Mouse (Mus musculus): ENCODE results near the gene Itgb2. TPM values are rescaled to one million over a fixed set of nuclear protein-coding genes. Genes with fewer than 3 reads are reported as not detected.

Gene Itgb2
- total RNA-seq, 2 experiments from 2014 or later = 342 to 400 TPM

- ATAC-seq (ENCODE audit: poor library complexity, severe bottlenecking) = peak; percentile 93
Observed at GRCm38 (mm10) chr10:77581408-77582284, 51.6 kb downstream of the Itgb2 start, which contains the start of gene Pttg1ip. TSS of gene Pttg1ip (plus strand) at chr10:77581720.

DNA sequence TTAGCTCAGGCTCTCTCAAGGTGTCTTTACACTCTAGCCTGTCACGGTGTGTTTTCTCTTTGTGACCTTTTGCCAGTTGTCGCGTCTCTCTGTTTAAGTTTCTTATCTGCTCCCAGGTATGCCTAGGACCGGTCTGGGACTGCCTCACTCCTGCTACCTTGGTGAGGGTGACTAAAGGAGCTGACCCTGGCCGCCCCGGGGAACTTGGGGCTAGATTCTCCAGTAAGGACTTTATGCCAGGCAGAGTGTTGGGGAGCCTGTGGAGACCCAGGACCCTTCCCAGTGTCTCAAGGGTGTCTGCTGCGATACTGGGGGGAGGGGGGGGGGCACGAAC, 52.2 kb downstream of the Itgb2 start:
- 0 out of 2 replicates have a peak, but pooled peaks have one; percentile 1 for ATAC-seq (ENCODE audit: poor library complexity, severe bottlenecking)

GRCm38 (mm10) chr10:77583795-77584422, 53.9 kb downstream of the Itgb2 start:
- ATAC-seq (ENCODE audit: poor library complexity, severe bottlenecking) = 0 out of 2 replicates have a peak, but pooled peaks have one; percentile 16

DNA sequence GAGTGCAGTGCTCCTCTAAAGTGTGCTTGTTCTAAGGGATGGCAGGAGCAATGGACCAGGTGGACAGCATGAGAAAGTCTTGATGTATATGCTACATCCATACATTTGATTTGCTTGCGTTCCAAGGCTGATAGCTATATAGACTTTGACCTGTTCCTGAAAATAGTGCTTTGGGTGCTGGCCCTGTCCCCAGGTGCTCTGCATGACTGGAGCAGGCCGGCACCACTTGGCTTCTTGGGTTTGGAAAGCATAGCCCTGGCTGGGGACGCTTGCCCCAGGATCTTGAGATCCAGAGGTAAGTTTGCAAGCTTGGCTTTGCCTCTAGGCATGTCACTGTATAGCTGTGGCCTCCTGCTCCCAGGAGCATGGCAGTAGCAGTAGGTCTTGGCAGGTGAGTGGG, 56.6 kb downstream of the Itgb2 start:
- ATAC-seq (ENCODE audit: poor library complexity, severe bottlenecking) = no peak

GRCm38 (mm10) chr10:77587091-77587775, 57.2 kb downstream of the Itgb2 start:
- no peak for ATAC-seq (ENCODE audit: poor library complexity, severe bottlenecking)

GRCm38 (mm10) chr10:77588036-77588435, 58.0 kb downstream of the Itgb2 start:
- ATAC-seq (ENCODE audit: poor library complexity, severe bottlenecking) = no peak

DNA sequence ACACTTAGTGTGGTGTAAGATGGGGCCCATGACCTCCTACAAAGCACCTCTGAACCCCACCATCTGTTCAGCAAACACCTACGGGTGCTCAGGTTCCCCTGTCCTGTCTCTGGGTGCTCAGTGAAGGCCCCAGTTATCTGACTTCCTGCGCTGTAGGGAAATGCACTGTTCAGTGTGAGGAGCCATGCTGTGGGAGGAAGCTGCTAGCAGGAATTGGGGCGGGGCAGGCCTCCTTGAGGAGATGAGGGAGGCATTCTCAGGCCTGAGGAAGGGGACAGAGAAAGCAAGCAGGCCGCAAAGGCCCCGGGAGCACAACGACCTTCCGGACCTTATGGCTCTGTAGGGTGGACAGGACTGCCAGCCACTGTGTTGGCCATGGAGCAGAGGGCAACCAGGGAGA, 59.1 kb downstream of the Itgb2 start:
- no peak for ATAC-seq (ENCODE audit: poor library complexity, severe bottlenecking)

DNA sequence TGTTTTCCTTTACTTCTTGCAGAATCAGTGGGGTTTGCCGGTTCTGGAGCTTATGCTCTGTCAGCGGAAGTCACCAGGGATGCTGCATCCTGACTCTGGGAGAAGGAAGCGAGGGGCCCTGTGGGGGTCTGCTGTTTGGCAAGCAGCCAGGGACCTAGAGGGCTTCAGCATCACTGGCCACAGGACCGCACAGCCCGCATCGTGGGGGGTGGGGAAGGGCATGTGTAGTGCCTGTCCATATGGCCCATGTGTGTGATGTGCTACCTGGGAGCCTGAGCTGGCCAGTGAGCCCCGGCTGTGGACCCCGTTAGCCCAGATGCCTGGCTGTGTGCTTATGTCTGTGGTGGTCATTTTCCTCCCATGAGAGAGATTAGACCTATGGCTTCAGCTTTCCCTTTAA, 59.7 kb downstream of the Itgb2 start:
- ATAC-seq (ENCODE audit: poor library complexity, severe bottlenecking) = no peak

DNA sequence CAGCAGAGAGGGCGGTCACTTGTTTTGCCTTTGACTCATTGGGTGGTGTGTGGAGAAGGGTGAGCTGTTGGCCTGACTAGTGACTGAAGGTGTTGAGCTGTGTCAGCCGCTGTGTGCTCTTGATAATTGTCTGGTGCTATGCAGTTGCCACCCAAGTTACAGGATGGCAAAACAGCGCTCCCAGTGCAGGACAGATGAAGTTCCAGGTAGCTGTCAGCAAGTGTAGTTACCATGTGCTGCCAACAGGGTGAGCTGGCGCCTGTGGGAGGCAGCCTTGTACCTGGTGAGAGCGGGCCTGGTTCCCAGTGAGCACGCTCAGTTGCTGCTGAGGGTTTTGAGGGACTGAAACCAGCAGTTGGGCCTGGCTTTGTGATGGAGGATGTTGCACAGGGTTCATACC, 60.8 kb downstream of the Itgb2 start:
- ATAC-seq (ENCODE audit: poor library complexity, severe bottlenecking) = peak; percentile 97

DNA sequence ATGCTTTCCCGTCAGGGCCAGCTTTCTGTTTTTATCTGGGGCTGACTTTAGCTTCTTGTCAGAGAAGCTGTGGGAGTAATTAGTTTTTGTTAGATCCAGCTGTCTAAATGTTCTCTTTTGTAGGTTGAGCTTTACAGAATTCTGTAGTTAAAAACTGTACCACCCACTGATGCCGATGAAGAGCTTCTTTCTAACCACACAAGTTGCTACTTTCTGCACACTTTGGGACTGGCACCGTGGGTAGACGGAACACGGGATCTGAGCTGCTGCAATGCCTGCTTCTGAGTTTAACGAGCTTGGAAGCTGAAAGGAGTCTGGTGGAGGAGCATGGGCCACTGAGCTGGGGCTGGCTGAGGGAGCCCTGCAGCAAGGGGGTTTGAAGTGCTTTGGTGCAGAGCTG, 61.5 kb downstream of the Itgb2 start:
- ATAC-seq (ENCODE audit: poor library complexity, severe bottlenecking) = no peak

- ATAC-seq (ENCODE audit: poor library complexity, severe bottlenecking) = no peak
Observed at GRCm38 (mm10) chr10:77596060-77596459, 66.0 kb downstream of the Itgb2 start.

GRCm38 (mm10) chr10:77603021-77603420, 73.0 kb downstream of the Itgb2 start:
- ATAC-seq (ENCODE audit: poor library complexity, severe bottlenecking) = no peak

DNA sequence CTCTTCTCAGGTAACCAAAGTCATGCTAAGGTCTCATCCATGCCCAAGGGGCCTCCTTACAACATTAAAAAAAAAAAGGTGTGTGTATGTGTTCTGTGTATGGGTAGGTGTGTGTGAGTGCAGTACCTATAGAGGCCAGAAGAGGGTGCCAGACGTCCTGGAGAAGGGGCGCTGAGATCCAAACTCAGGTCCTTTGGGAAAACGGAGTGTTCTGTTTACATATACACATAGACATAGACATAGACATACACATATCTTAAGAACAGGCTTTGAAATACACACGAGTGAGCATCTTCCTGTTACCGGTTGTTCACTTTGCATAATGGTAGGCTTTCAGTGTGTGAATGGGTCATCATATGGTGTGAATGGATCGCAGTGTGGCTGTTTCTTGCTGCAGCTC, 74.1 kb downstream of the Itgb2 start:
- ATAC-seq (ENCODE audit: poor library complexity, severe bottlenecking) = no peak

DNA sequence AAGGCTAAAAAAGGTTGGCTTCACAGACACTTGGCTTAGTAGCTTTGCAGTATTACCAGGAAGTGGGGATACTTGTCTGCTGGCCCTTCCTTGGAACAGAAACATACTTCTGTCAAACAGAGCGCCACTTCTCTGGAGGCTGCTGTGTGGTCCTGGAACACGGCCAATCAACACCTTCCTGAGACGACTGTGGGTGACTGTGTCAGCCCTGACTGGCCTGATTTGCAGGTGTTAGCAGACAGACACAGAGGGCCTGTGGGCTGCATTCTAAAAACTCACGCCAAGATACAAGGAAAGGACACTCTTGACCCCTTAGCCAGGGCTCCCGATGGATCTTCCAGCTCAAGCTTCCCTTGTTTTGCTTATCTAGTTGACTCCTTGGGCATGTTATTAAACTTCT, 74.9 kb downstream of the Itgb2 start:
- ATAC-seq (ENCODE audit: poor library complexity, severe bottlenecking) = no peak

DNA sequence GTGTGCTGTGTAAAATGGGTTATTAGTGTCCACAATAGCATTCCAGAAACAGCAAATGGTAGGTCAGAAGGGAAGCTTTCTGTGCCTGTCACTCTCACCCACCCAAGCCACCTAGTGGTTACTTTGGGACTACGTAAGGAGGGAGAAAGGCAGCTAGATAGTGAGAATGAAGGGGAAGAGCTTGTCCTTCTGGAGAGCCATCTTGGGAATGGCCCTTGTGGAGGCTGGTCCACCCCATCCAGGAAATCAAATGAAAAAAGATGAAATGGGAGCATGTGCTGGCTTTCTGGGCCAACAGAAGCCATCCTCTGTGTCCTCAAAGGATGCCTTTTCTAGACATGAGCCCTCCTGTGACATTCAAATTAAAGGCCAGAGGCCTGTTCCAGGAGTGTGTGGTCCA, 75.3 kb downstream of the Itgb2 start:
- ATAC-seq (ENCODE audit: poor library complexity, severe bottlenecking) = peak; percentile 28; the same call in 1 of the 2 replicates

DNA sequence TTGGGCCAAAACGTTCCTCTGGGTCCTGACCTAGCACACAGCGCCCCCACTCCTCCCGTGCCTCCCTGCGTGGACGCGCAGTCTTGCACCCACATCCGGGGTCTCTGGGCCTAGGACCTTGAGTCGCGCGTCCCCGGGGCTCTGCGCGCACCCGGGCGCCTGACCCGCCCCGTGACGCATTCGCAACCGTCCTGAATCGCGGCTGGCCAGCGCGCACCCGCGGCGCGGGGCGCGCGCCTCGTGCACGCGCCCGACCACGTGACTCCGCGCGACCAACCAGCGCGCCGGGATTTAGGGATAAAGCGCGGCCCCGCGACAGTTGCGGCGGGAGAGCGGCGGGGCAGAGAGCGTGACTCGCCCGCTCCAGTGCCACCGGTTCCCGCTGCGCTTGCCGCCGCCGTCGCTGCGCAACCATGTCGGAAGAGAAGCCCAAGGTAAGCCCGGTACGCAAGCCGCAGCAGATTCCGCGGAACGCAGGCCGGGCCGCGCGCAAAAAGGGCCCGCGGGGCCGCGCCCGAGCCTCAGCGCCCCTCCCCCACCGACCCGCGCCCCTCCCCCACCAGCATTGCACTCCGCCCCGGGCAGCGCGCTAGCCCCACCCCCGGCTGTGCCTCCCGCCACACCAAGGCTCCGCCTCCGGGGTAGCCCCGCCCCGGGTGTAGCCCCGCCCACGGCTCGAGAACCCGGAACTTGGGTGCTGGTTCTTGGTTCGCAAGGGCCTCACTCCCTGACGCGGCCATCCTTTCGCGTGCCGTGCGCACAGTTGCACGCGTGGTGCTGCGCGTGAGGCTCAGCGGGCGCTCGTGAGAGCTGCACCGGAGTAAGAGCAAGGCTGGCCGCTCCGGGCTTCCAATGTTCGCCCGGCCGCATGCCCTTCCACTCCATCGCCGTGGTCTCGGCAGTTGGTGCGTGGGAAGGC, 76.1 kb downstream of the Itgb2 start, which contains the start of the genes Sumo3 and Gm49325:
Gene Sumo3 (plus strand): TSS at position 190 of the 919 bp plus-strand sequence.
Gene Gm49325 (plus strand): TSS at position 290 of the 919 bp plus-strand sequence.
- ATAC-seq (ENCODE audit: poor library complexity, severe bottlenecking) = peak; percentile 91

DNA sequence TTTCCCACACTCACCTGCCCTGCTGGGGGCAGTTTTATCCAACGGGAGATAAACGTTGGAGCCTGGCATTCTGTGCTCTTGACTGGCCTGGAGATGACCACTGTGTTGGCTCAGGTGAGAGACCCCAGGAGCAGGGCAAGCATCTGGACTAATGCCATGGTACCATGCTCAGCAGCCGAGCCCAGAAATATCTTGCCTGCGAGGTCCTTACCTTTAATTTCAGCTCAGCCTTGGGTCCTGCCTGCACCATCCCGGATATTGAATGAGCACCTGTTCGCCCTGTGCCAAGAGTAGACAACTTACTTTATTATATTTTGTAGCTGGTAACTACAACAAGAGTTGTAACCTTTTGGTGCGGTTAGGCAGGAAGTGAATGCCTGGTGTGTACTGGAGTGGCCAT, 76.8 kb downstream of the Itgb2 start:
- peak; percentile 9; the same call in 1 of the 2 replicates for ATAC-seq (ENCODE audit: poor library complexity, severe bottlenecking)

- ATAC-seq (ENCODE audit: poor library complexity, severe bottlenecking) = no peak
Observed at GRCm38 (mm10) chr10:77607441-77607840, 77.4 kb downstream of the Itgb2 start.

GRCm38 (mm10) chr10:77608589-77608988, 78.5 kb downstream of the Itgb2 start:
- ATAC-seq (ENCODE audit: poor library complexity, severe bottlenecking) = no peak

DNA sequence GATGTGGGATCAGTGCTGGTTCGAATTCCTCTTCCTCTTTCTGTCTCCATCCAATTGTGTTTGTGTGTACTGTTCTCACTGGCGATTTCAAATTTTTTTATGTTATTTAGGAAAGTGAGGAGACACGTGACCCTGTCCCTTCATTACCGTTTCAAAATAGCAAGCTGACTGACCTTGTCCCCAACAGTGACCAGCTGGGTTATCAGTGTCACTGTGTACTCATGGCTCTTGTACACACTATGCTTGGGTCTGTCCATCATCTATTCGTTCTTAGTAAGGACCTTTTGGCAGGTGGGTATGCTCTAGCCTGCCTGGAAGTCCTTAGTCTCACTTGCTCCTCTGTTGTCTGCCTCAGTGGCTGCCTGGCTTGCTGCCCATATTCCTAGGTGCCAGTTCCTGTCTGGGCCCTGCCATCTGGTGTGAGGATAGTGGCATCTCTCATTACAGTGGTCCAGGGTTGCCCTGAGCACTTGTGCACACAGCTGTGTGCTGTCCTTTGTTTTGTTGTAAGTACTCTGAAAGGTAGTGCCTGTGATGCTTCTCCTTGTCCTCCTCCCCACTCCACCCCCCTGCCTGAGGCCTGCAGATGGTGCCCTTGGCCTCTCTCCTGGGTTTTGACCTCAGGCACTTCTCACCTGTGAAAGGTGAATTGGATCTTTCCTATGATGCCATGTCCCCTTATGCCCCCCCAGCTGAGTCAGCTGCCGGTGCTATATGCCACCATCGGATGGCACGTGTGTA, 80.3 kb downstream of the Itgb2 start:
- no peak for ATAC-seq (ENCODE audit: poor library complexity, severe bottlenecking)

All from megakaryocyte, adult 5-6 weeks (primary cell).